Mouse (Mus musculus) gastrocnemius, postnatal 10 days (tissue): ENCODE measurements around the gene Rtn2. TPM values are rescaled to one million over a fixed set of nuclear protein-coding genes. Genes with fewer than 3 reads are reported as not detected.
A peak's percentile ranks its signal among the peaks of the same experiment; 100 is the strongest.

ENCODE experiments used
- DNase-seq: peaks from one replicate; pipeline ENCODE4 v3.0.0; 2021; ENCODE audit warnings: mixed read lengths
- long read RNA-seq, 2 experiments: library from polyadenylated mRNA; stranded (forward); transcript quantifications; one replicate each; pipeline ENCODE4 v2.0.0; 2021
- total RNA-seq, 2 experiments: library from RNA; stranded (reverse); gene quantifications; 2 replicates each; pipeline ENCODE4 v1.2.3; 2021

The Rtn2 gene
- 100 to 1,000 TPM; 669 to 730 TPM for total RNA-seq
- long read RNA-seq, experiment 1, transcript Rtn2-202 (7 exons, 1,076 nt): major isoform, 126 of 164 reads
- long read RNA-seq, experiment 1, partial matches to known transcripts: 34 of 164 reads
- long read RNA-seq, experiment 1, other reads (novel, unspliced or antisense): 4 of 164 reads
- long read RNA-seq, experiment 2, transcript Rtn2-202 (7 exons, 1,076 nt): major isoform, 156 of 192 reads
- long read RNA-seq, experiment 2, partial matches to known transcripts: 33 of 192 reads
- long read RNA-seq, experiment 2, other reads (novel, unspliced or antisense): 2 of 192 reads

DNA sequence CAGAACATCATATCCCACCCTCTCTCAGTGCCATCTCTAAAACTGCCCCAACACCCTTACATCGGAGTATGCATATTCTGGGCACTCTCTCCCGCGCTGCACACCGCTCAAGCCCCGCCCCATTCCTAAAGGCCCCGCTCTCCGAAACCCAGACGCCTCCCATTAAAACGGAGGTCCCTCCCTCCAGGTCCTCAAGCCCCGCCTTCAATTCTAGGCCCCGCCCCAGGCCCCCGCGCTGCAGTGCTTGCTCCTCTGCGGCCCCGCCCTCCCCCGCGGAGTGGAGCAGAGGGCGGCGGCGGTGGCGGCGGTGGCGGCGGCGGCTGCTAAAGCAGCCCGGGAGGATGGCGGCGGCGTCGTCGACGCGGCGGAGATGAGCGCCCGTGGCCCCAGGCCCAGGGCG lies at the start of gene Rtn2:
Gene Rtn2, plus strand, starts transcription at position 240 of the 400 bp plus-strand sequence.
- DNase-seq: peak; percentile 70

DNA sequence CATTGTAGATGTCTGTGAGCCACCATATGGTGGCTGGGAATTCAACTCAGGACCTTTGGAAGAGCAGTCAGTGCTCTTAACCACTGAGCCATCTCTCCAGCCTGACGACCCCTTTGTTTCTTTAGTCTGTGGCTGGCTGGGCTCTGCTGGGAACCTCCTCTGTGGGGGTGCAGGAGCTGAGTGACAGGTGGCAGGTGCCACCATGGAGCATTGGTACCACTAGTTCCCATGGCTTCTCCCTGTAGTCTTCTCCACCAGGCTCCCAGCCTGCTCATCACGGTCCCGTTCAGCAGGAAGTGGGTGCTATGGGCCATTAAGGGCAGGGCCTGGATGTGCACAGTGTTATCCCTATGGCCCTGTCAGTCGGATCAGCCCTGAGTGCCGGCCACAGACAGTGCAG lies 47.8 kb upstream of the Rtn2 start:
- DNase-seq: no peak

DNA sequence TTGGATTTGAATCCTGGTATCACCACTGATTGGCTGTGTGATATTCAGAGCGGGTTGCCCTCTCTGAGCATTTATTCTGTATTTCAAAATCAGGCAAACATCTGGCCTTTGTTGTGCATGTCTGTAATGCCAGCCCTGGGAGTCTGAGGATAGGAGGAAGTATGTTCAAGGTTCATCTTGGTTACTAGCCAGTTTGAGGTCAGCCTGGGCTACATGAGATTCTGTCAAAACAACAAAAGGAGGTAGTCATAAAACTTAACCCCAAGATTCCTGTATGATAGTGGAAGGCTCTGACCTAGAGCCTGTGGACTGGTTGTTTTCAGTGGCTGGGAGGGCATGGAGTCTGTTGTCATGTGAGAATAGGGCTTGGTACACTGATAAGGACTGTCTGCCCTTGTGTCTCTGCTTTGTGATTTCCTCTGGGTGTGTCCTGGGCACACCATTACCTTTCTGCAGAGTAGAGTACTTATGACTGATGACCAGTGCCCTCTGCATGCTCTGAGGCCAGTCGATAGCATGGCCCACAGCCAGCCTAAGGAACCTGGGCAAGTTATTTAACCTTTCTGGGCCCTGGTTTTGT lies 47.2 kb upstream of the Rtn2 start:
- DNase-seq: no peak

DNA sequence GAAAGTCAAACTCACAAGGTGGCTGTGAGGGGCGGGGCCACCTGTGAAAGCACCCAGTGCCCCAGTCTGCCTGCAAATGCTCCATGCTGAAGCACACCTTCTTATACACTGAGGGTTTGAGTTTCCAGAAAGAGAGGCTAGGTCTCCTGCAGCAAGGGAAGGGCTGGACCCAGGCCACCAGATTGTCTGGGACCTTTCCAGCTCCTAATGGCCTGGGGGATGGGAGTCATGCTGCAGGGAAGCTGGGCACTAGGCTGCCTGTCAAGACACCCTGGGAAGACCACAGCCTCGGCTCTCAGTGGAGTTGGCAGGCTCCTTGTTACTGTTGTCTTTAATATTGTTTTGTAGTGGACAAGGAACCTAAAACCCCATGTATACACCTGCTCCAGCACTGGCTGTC lies 46.0 kb upstream of the Rtn2 start:
- DNase-seq: no peak

DNA sequence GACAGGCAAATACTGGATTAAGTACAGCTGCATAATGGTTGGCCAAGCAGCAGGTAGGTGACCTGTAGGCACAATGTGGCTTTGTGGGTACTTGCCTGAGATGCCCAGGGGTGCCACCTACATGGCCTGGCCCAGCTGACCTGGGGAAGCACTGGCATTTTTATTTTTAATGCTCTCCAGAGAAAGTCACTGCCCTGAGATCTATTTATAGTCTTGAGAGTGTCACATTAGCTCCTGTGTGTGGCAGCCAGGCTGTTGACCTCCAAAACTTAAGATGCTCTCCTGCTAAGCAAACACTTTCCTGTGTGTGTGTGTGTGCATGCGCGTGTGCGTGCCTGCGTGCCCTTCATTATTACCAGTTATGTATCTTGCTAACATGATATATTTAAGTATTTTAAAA lies 44.1 kb upstream of the Rtn2 start:
- no peak for DNase-seq

DNA sequence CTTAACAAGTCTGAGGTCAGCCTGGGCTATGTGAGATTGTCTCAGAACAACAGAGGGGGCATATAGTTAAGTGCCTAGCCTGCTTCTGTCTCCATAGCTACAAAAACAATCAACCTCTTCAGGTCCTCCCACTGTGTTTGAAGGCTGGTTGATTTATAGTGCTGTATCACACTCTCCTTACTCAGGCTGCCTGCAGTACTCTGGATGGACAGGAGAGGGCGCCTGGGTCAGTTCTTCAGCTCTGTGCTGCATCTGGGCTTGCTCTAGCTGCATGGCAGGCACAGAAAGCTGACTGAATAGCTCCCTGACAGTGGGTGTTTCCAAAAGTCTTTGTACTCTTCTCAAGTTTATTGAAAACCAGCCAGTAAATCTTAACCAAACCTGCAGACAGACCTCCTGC lies 43.0 kb upstream of the Rtn2 start:
- DNase-seq: peak; percentile 93

DNA sequence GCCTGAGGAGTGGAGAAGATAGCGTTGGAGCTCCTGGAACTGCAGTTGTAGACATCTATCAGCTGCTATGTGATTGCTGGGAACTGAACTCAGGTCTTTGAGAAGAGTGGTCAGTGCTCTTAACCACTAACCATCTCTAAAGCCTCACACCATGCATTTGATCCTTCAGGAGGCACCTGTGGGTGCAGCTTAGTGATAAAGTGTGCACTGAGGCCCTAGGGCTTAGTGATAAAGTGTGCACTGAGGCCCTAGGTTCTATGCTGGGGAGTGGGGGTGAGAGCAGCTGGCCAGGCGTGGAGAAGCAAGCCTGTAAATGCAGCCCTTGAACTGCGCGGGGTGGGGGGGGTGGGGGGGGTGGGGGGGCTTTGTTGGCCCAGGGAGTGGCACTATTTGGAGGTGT lies 42.4 kb upstream of the Rtn2 start:
- DNase-seq: no peak

DNA sequence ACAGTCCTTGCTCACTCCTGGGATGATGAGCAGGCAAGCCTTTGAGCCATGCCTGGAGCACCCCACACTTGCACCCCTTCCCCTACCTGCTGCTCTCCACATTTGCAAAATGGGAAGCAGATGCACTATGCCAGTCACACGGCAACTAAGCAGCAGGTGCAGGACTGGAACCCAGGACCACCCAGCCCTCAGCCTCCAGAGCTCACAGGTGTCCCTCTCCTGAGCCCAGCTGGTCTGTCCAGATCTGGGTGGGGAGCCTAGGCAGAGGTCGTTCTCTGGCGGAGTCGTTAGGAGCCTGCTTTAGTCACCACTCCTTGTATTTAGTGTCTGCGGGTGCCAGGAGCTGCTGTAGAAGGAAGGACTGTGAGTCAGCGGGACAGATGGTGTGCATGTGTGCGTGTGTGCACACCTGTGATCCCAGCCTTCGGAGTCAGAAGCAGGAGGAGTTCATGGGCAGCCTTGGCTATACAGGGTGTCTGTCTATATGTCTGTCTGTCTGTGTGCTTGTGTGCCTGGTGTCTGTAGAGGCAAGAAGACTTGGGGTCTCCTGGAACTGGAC lies 41.4 kb upstream of the Rtn2 start:
- DNase-seq: no peak

DNA sequence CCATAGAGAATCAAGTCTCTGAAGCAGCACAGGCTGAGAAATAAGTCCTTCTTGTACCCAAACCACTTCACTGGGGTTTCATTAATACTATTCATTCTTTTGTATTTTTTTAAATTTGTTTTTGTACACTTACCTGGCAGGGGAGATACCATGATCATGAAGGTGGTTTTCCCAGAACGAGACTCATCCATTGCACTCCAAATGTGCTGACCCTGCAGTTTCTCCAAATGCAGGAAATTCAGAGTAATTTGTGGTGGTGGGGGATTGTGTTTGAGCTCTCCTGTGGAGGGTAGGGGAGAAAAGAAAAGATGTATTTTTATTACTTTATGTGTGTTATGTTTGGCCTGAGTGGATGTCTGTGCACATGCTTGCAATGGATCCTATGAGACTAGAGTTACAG lies 40.4 kb upstream of the Rtn2 start:
- no peak for DNase-seq

DNA sequence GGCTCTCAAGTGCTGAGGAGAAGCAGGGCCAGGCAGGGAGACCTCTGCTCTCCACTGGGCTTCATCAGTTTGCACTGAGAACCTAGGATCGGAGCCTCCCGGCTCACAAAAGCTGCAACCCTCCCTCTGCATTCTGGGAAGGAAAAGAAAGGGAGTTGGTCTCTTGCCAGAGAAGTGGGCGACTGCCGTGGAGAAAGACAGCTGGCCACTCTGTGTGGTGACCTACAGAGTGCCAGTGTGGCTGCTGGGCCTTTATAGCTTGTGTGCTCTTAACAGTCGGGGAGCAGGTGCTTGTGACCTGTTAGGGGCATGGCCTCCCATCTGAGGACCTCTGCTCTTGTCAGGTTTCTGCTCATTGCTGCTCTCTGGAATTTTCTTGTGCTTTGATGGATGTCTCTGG lies 38.6 kb upstream of the Rtn2 start:
- DNase-seq: no peak

DNA sequence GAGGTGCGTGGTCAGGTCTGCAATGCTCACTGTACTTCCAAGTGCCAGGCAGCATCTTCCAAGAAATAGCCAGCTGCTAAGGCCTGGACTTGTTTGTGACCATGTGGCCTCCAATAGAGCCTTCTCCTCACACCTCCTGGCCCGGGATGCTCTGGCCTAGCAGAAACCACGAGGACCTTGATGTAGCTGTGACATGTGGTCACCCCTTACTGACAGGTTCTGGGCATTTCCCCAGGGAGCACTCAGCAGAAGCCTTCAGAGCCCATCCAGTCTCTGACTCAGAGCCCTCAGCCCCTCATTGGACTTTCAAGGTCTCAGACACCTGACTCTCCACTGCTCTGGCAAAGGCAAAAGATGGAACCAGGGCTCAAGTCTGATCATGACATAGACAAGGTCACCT lies 37.3 kb upstream of the Rtn2 start:
- no peak for DNase-seq

DNA sequence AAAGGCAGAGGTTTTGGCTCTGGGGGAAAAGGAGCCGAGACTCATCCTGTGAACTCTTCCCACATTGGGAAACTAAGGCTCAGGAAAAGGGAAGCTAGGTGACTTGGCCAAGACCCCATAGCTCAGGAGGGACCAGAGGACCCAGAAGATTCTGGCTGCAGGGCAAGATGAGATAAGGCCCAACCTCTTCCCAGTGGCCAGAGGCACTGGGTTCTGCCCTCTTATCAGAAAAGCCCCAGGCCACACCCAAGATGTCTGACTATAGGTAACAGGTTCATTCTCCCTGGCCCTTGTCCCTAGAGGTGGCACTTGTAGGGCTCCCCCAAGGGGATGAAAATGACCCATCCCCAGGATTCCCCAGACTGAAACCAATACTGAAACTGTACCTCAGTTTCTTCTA lies 35.6 kb upstream of the Rtn2 start:
- no peak for DNase-seq

DNA sequence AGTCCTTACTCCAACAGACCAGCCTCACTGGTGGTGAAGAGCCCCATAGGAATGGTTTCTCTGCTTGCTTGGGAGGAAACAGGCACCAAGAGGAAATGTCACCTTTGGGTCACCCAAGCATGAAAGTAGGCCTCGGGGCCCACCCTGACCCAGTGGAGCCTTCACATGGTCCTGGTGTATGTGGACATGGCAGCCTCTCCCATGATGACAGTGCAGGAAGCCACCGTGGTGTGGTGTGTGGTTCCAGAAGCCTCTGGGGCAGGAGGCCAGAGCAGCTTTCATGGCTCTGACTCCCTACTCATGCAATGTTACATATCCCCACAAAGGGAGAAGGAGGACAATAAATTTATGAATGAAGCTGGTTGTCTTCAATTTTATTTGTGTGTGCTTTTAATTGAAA lies 34.9 kb upstream of the Rtn2 start:
- no peak for DNase-seq

DNA sequence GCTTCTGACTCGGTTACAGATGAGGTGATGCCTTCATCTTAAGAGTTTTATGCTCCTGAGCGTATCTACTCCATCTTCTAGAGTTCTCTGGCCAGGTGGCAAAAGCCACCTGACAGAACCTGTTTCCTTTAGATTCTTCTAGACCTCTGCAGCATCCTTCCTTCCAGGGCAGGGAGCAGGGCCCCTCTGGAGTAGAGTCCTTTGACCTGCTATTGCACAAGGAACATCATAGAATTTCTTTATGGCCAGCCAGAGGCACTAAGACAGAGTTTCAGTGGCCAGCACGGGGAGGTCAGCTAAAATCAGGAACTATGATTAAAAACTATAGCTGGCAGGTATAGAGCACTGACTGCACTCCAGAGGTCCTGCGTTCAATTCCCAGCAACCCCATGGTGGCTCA lies 30.3 kb upstream of the Rtn2 start:
- DNase-seq: no peak

DNA sequence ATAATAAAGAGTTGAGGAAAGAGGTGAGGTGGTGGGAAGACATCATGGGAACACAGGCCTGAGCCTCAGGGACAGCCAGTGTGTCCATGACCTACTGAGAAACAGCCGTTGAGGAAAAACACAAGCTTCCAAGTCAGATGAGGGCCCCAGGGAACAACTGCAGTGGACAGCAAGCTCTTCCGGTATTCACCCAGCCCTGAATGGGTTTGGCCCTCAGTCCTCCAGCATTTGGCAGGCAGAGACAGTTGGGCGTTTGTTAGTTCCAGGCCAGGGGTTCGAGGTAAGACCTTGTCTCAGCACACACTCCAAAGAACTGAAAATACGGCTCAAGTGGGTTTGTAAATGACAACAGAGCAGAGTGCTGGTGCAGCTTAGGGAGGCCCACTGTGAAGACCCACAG lies 29.0 kb upstream of the Rtn2 start:
- DNase-seq: no peak

DNA sequence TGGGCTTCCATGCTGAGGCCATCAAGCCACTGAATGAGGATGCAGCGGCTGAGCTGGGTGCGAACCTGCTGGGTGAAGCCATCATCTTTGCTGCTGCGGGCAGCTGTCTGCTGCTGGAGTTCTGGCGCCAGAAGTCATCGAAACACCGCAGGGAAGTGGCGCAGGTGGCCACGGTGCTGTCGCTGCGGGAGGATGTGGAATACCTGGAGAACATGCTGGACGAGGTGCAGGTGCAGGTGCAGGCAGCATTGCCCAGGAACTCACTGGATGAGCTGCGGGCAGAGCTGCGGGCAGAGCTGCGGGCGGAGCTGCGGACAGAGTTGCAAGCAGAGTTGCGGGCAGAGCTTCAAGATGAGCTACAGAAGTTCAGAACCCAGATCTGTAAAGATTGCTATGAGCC lies 27.0 kb upstream of the Rtn2 start:
- DNase-seq: no peak

DNA sequence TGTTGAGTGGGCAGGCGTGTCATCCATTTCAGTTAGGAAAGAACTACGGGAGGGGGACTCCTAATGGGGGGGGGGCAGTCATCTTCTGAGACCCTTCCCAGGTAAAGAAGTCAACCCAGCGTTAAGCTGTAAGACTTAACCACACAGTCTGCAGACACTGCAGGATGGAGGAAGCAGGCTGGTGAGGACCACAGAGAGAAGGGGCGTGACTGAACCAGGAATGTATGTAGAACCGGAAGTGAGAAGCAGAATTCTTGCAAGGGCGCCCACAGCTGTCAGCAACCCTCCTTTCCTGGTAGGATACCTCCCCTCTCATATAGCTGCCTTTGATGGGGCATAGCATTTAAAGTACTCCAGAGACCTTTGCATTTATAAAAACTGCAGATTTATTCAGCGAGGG lies 25.9 kb upstream of the Rtn2 start:
- DNase-seq: no peak

DNA sequence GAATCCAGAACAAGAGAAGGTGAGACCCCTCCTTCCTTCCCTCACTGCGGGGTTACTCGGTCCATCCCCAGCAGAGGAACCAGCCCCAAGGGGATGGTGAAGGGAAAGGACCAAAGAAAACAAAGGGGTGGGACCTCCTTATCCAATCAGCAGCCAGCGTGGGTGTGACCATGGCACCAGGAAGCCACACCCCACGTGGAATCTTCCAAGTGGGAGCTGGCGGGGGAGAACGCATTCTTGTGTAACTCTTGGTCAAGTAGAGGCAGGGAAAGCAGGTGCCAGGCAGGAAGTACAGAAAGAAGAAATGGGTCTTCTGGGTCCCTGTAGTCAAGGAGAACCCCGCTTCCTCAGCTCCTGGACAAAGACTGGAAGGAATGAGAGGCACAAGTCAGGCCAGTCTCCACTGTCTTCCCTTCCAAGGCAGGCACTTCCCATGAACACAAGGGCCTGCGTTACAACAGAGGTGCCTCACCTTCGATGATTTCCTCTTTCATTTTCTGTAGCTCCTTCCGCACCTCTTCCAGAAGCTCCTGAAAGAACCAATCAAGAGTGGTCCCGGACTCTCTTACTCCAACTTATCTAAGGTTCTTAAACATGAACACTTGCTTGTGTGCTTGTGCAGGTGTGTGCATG lies 24.9 kb upstream of the Rtn2 start:
- DNase-seq: peak; percentile 49

DNA sequence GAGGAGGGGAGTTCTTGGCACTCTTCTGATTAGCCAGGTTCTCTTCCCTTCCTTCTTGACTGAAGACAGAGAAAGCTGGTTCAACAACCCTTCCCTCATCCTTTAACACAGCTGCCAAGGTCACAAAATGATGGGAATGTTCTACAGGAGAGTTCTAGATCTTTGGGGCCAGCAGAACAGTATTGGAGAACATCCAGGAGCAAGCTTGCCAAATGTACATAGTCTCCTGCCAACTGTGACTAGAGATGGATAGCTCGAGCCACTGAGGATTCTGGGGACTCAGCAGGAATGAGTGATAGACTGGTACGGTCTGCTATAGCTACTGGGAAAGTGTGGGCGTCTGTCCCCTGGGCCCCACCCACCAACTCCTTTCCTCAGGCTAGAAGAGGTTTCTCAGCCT lies 24.1 kb upstream of the Rtn2 start:
- no peak for DNase-seq

DNA sequence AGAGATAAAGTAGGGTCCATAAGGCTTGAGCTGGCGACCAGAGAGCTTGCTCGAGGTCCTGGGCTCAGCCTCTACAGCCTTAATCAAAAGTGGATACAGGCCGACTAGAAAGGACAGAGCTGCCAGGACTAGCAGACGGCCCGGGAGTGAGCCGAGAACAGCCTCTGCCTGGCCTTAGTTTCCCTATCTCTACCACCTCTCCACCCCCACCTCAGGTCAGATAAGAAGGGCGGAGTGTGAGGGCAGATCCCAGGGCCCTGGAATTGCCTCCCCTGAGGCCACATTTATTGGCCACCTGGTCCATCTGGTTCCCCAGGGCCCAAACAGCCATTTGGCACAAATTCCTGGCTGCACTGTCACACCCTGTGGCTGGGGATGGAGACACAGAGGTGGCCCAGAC lies 17.3 kb upstream of the Rtn2 start:
- no peak for DNase-seq

DNA sequence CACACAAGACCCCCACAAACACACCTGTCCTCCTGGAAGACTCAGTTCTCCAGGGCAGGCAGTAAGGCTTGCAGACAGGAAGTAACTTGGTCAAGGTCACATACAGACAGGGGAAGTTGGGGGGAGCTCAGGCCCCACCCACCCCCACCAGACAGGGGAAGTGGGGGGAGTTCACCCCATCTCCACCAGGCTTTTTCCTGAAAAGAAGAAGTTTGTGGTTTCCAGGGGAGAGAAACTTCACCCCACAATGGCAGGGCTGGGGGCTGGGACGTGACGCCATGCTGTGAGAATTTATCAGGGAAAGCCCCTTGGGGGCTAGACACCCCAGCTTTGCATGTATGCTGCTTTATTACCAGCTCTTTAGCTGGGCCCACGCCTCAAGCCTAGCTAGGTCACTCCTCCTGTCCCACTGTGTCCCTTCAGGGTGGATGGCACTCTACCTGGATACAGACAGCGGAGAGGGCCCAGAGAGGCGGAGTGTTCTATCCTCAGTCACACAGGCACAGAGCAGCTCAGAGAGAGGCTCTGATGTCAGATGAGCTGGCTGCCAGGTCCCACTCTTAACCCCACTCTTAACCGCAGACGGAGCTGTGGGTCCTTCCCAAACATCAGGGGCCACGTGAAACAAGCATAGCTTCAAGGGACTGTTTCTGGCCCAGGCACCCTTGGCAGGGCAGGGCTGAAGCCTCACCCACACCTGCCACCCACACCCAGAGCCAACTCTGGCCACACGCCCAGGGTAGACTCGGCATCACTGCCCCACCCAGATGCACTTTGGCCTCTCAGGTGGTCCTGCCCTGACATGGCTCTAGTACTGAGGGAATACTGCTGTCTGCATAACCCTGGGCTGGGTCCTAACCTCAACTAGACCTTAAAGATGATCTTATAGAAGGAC lies 16.2 kb upstream of the Rtn2 start:
- DNase-seq: no peak

DNA sequence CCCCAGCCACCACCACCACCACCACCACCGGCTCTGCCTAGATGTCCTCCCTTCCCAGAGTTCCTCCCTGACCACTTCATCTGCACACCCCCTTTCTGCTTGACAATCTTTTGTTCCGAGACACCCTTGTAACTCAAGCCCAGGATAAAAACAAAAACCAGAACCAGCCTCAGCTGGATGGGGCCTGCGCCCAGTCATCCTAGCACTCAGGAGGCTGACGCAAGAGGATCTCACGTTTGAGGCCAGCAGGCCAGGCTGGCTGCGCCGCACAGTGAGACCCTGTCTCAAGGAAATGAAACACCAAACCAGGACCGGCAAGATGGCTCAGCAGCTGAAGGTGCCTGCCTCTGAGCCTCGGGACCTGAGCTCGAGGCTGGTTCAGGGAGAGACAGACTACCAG lies 15.4 kb upstream of the Rtn2 start:
- DNase-seq: no peak
